Mouse (Mus musculus) erythroblast, embryonic 14.5 days (primary cell): ENCODE data around the gene Arl6.

Experiments used
- GATA1 ChIP-seq: IDR thresholded peaks from 2 replicates; pipeline ENCODE4 v1.6.1; 2012; ENCODE audit warnings: low read length, inconsistent platforms, mixed read lengths
- TAL1 ChIP-seq: IDR thresholded peaks from 3 replicates; pipeline ENCODE4 v1.6.1; 2012; ENCODE audit warnings: low read length, inconsistent platforms, mixed read lengths

DNA sequence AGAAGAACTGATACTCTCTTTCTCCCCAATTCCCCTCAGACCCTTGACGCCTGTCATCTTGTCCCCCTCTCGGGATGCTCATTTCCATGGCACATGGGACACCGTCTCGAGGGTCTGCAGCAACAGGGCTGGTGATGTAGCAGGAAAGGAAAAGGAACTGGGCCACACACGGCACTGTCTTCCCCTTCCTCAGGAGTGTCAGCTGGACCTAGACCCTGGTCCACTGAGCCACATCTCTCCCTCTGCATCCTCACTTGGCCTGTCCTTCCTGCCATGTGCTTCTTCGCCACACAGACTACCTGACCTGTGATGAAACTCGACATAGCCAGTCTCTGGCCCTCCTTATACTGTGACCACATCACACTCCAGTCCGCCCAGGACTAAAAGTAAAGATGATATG is 52.3 kb downstream of the Arl6 start:
- TF ChIP-seq GATA1: no peak
- TF ChIP-seq TAL1: no peak
